Comparison of ENCODE assay signal across 14 mouse cellular contexts in the genomic region with DNA sequence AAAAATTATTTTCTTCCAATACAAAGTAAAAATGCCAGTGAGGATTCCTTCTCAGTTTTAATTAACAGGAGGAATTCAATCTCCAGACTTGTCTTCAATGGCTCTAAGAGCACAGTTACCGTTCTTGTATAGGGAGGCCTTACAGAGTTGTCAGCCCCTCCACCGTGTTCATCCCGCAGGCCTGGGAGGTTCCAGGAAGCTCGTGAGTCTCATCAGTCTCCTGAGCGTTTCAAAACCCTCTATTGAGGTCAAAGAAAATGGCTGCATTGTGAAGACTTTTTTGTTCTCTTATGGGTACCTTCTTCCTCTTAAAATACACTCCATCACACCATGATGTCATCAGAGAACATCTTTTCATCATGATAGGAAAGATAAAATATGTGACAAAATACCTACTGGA.
"Had no signal": no experiment of that assay in that cellular context is flagged by ENCODE, and none has a peak within 500 bp of the region (broad histone marks: within the 10 kb centered on the region; RNA-seq: fewer than 3 reads in every experiment).

No protein-coding gene starts in this region.

- DNase-seq: kidney, adult 18-20 months; kidney, postnatal 14 days; lung, adult 2 months; lung, postnatal 4 days; thymus, postnatal 14 days had no signal

- H3K27me3 ChIP-seq: kidney, embryonic 15.5 days; liver, embryonic 15.5 days; midbrain, embryonic 12.5 days; neural tube, embryonic 13.5 days had no signal

- H3K9ac ChIP-seq: kidney, embryonic 15.5 days; liver, embryonic 15.5 days; midbrain, embryonic 12.5 days; neural tube, embryonic 13.5 days had no signal

- H3K36me3 ChIP-seq: kidney, embryonic 15.5 days; limb, embryonic 10.5 days; liver, embryonic 15.5 days; midbrain, embryonic 12.5 days; neural tube, embryonic 13.5 days had no signal

- H3K9me3 ChIP-seq: kidney, embryonic 15.5 days; limb, embryonic 10.5 days; liver, embryonic 15.5 days; midbrain, embryonic 12.5 days; neural tube, embryonic 13.5 days had no signal

- ATAC-seq: lung, postnatal 0 days had no signal

- H3K4me1 ChIP-seq: kidney, embryonic 15.5 days; limb, embryonic 10.5 days; liver, embryonic 15.5 days; midbrain, embryonic 12.5 days had no signal

- H3K4me2 ChIP-seq: kidney, embryonic 15.5 days; liver, embryonic 11.5 days; liver, embryonic 15.5 days; midbrain, embryonic 12.5 days; neural tube, embryonic 13.5 days had no signal

- H3K27ac ChIP-seq: kidney, embryonic 15.5 days; left cerebral cortex, adult 2 months; limb, embryonic 10.5 days; liver, embryonic 15.5 days; midbrain, embryonic 12.5 days; neural tube, embryonic 13.5 days; stomach, postnatal 0 days had no signal

- H3K4me3 ChIP-seq: kidney, embryonic 15.5 days; left cerebral cortex, adult 2 months; limb, embryonic 10.5 days; liver, embryonic 15.5 days; midbrain, embryonic 12.5 days; neural tube, embryonic 13.5 days had no signal
